Mouse (Mus musculus): ENCODE measurements at regions not wholly inside any gene's neighbourhood (a gene's known extent, or its start where the extent isn't known, plus 50 kb on each side); places are given as distances from the start of the nearest gene placed in this dataset.

DNA sequence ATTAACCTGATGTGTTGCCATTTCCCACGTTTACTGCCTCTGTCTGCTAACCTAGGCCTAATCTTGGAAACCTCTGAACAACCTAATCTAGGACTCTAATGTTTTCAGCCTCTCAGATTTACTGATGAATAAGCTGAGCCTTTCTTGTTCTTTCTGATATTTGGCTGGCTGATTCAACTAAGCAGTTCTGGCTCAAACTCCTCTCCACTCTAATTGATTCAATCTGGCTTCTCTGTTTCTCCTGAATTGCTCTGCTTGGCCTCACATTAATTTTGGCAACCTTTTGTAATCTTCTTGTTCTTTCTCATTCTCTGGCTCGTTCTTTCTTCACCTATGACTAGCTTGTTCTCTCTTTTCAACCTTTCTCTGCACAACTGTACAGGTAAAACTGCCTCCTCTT lies 1561.2 kb upstream of the Zeb2 start:
- no peak for DNase-seq

DNA sequence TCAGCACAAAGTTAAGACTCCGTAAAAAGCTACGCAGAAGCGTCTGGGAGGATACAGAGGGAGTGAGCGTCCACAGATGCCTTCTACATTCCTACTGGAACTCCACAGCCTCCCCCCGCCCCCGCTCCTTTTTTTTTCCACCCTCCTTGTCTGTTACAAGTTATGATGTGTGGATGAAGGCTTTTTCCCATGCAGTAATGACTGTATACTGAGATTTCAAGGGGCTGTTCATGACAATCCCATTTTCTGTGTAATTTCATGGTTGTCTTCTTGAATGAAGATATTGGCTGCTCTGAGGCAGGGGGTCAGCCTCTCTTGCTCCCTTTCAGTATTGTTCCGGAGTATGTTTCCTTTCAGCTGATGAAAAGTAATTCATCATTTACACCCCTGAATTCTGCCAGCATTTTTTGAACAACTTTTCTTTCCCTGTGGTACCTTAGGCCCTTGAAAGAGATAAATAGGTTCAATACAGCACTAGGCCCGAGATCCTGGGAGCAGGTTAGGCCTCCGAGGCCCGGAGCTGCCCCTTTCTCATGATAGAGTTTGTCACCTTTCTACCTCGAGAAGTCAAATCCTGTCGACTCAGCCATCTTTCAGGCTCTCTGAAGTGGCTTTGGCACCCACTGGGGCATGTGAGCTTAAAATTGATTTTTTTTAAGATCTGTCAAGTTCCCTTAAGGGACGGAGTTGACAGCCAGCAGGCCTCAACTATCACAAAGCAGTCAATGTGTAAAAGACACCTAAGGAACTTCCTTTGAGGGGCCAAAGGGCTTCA lies 1552.5 kb upstream of the Zeb2 start:
- no peak for DNase-seq

DNA sequence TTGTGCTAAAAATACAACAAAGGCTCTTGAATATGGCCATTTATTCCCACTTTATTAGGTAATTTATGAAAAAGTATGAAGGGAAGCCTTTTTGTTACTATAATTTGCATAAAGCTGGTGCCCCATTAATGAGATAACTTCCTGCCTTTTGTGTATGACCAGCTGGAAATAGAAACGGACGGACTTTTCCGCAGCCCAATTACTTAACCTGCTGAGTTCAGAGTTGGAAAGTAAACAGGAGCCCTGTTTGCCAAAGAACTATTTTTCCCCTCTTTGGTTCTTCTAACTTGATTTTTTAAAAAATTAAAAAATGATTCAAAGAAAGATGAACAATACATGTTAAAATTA lies 1549.8 kb upstream of the Zeb2 start:
- DNase-seq: no peak

DNA sequence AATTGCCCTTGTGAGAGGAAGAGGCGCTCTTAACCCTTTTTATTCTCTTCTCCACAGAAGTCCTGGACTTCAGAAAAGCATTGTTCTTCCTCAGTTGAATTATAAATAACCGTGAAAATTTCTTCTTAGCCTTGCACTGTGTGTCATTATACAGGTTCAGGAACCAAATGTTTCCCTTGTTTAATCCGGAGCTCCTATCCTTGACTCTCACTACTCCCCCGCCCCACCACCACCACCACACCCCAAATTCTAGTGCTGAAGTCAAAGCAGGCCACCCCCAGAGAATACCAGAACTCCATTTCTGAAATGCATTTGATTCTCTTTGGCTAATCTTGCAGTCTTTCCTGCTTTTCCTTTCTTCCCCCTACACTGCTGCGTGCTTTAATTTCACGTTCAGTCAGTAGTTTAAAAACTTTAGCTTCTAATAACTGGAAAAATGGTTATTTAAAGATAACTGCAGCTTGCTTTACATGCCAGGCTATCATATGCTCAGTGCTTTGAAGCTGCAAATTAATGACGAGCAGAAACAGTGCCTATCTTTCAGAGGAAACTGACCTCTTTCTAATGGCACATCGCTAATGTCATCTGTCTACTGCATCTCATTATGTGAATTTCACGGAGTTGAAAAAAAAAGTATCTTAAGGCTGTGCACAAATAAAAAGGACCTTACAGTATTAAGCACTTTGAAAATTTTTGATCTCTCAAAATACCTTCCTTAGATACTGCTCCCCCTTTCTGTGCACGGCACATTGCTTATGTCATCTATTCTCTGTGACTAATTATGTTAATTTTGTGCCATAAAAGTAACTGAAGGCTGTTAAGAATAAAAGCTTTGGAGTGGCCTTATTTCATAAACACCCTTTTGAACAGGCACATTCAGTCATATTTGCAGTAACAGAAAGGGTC lies 1549.1 kb upstream of the Zeb2 start:
- DNase-seq: no peak

DNA sequence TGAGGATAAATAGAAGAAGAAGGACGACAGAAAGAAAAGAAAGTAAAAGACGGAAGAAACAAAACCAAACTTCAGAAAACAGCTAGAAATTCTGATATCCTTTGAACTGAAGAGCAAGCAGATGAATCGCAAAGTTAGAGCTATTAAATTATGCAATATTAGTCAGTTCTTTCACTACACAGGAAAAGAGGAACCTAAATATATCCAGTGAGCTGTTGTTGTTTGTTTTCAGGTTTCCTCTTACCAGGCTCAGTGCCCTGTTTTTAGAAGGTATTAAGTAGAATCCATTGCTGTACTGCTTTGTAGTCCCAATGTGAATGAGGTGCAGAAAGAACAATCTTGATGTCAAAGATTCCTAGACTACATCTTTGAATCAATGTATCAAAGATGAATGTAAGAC lies 1544.7 kb upstream of the Zeb2 start:
- DNase-seq: no peak

DNA sequence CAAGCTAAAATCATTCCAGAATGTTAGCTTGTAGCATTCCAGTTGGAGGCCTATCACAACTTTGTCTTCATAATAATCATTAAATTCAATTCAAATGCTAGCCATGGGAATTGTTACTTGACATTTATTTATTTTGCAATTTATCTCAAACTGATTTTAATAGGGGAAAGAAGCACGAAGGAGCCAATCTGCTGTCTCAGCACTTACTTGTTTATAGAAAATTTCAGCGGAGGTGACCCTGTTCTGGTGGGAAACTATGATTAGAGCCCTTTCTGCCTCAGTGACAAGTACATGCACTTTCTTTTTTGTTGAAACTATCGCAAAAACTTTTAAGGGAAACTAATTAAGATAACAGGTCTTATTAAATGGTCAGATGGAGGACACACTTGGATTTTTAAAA lies 1543.4 kb upstream of the Zeb2 start:
- no peak for DNase-seq

DNA sequence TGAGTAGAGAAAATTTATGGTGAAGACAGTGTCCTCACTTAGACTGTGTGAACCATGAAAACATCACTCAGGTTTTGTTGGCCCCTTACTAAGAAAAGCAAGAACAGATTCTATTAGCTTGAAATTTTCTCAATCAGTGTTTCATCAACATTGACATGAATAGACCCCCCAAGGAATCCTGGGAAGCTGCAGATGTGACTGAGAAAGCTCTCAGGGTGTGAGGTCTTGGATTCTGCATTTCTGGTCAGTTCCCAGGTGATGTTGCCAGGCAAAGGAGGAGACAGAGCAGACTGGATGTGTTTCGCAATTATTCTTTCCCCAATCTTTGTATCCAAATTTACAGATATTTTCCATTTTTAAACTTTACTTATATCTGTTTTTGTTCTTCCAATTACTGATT lies 1538.1 kb upstream of the Zeb2 start:
- DNase-seq: no peak

DNA sequence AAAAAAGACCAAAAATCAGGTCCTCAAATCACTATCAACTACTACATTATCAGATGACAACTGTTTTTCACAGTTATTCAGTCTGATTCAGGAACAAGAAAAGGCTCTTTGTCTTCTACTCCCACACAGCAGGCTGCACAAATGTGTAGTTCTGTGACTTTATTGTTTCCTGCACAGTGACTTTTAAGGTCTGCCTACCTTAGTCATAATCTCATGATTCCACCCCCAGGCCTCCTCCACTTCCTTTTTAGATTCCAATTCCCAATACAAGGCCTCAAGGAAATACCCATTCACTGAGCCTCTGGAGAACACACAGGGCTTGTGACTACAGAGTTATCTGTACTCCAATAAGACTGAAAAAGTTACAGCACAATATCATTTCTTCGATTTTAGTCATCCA lies 1535.4 kb upstream of the Zeb2 start:
- DNase-seq: no peak

DNA sequence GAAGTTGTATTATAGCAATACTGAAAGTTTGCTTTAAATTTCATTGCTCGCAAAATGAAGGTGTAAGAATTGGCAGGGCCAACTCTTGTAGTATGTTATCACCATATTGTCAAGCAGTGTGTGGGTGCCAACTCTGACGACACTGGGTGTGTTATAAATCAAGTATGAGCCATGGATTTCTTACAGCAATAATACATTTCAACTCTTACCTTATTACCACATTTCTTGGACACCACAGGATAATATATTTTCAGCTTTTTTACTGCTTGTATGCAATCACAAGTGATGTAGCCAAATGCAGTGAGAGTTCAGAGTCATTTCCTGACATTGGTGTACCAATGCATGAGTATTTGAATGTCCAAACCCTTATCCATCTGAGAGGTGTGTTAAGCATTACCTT lies 1529.2 kb upstream of the Zeb2 start:
- no peak for DNase-seq

DNA sequence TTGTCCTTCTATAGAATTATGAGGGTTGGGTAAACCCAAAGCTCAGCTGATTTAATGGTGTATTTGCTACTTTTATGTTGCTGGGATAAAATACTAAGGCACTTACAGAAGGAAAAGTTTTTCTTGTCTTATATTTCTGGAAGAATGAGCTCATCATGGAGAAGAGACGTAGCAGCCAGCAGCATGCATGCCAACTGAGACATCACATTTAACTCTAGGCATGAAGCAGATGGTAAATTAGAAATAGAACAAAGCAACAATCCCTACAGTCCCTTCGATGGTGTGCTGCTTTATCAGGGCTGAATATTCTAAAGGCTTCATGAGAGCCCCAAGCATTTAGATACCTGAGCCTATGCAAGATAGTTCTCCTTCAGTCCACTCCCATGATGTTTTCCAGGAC lies 1492.0 kb upstream of the Zeb2 start:
- DNase-seq: no peak

DNA sequence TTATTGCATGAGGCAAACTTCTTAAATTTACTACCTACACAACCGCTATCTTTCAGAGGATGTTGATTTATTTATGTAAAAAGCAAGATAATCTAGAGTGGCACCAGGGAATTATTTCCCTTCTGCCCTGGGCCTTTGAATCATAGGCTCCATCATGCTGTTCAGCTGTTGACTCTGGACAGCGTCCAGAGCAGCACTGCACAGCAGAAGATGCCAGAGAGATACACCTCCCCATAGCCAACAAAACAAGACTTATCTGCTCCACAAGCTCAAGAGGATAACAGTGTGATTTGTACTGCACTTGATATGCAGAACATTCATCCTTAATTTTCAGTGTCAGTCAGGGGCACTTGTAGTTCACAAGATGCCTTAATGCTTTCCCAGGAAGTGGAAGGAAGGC lies 1464.6 kb upstream of the Zeb2 start:
- DNase-seq: no peak

DNA sequence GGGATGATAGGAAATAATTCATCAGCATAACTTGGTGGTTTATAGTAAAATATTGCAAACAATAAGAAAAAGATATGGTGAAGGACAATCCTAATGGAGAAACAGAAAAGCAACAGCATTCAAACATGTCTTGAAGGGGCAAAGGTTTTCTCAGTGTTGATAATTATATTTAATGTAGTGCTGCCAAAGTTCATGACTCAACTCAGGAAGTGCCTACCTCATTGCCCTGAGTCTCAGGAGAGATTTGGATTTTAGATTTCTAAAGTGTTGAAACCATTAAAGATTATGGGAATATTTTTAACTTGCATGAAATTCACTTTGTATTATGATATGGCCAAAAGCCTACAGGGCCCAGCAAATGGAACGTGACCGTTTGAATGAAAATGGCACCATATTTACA lies 1453.2 kb upstream of the Zeb2 start:
- no peak for DNase-seq

DNA sequence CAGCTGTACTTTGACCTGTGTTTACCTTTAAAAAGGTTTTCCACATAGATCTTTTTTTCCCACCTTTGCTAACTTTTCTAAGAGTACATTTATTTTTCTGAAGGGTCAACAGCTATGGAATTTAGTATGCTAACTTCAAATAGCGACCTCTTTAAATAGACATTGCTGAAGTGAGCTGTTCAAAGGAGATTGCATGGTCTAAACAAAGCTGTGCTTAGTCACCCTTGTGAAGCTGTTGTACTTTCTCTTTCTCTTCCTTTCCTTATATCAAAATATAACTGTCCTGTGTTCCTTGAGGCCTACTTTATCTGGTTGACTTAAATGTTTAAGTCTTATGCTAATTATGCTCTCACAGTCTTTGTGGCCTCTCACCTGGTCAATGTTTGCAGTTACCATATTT lies 1416.2 kb upstream of the Zeb2 start:
- no peak for DNase-seq

DNA sequence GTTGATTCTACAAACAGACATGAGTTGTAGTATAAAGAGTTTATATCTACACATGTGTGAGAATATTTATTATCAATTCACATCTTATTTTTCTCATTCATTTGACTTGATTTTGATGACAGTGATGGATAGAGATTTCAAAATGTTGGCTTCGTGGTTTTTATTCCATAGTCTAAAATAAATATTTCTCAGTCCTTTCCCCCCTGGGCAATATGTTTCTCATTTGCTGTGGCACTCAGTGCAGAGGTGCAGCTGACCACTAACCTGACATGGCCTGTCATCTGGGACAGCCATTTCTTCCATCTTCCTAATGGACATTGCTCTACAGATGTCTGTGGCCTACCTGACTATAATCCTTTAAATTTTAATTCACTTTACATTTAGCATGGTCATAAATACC lies 1413.5 kb upstream of the Zeb2 start:
- no peak for DNase-seq

DNA sequence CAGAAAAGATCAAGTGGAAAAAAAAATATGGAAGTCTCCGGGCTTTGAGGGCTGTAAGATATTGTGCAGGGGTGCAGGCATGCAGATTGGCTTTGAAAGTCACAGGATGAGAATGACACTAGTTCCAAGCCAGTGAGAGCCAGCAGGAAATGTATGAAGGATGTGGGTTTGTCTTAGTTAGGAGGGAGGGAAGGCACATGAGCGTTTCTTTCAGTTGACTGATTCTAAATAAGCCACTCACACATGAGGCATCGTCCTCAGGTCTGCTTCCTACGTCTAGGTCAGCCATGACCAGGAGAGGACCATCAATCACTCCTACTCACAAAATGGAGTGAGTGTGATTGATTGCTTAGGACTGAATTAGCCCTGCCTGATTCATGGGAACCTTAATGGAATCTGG lies 1408.0 kb upstream of the Zeb2 start:
- DNase-seq: no peak

DNA sequence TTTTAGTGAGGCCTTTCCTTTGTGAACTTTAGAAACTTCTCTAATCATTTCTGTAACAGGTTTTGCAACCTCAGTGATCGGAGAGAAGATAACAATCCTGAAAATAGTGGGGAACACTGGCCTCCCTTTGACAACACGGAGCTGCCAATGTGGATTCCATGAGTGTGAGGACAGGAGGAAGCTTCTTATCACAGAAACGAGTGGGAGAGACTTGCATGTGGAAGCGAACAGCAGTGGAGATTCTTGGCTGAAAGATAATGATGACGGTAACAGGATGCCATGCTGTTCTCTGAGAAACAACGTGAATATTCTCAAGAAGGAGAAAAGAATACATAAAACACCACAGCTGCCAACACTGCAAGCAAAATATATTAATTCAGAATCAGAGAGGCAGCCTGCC lies 1407.4 kb upstream of the Zeb2 start:
- DNase-seq: peak; percentile 6

DNA sequence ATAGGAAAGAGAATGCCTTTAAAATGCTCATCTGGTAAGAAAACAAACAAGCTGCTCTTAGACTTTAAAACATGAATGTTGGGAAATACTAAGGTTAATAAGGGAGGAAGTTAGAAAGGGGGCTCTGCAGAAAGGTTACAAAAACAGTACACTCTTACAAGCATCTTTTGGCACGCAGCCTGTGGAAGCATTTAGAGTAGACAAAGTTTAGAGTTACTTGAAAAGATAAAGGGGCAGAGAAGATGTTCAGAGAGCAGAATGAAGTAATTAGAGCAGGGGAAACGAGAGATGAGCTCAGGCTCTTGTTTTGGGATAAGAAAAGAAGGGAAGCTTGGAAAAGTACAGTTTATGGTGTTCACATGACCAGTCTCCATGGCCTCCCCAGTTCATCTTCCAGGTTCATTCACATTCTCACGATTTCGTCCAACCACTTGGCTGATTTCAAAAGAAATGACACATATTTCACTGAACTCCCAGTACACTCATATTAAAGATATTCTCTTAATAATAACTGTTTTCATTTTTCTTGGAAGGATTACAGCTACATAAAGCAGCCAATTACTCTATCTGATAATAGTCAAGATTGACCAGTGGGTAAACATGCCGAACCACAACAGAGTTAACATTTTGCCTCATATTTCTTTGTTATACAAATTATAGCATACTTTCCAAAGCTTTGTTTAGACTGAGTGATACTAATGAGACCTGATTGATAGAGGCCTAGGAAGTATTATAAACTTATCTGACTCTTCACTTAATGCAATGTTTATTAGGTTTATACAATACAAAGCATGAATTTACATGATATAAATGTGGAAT lies 1404.2 kb upstream of the Zeb2 start:
- DNase-seq: peak; percentile 21

DNA sequence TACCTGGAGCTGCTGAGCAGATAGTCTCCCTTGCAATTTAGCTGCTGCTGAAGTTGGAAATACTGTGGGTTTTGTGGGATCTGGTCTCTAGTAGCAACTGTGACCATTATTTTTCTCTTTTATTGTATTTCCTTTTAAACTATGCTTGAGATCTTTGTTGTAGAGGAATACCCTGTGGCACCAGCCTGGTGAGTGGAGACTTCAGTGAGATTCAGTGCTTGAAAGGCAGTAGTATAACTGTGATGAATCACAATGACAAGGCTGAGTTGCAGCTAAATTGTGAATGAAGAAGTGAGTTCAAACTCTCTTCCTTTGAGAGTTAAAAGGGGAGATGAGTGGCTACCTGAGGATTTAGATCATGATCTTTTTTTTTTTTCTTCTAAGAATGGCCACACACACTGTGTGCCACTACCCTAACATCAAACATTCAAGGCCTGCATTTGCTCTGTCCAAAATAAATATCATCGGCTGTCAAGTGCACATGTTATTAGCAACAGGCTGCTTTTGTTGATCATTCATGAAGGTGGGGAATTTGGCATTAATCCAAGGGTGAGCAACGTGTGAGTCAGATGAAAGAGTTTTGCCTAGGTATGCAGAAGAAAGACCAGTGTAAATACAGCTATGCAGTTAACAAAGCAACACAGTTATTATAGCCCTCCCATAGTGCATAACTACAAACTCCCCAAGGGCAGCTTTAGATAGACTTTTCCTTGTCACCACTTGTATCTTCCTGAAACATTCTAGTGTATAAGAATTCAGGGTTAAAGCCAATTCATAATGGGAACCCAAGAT lies 1395.2 kb upstream of the Zeb2 start:
- DNase-seq: peak; percentile 9

DNA sequence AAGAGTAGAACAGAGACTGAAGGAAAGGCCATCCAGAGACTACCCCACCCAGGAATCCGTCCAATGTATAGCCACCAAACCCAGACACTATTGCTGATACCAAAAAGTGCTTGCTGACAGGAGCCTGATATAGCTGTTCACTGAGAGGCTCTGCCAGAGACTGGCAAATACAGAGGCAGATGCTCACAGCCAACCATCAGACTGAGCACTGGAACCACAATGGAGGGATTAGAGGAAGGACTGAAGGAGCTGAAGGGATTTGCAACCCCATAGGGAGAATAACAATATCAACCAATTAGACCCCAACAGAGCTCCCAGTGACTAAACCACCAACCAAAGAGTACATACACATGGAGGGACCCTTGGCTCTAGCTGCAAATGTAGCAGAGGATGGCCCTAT lies 1389.8 kb upstream of the Zeb2 start:
- no peak for DNase-seq

DNA sequence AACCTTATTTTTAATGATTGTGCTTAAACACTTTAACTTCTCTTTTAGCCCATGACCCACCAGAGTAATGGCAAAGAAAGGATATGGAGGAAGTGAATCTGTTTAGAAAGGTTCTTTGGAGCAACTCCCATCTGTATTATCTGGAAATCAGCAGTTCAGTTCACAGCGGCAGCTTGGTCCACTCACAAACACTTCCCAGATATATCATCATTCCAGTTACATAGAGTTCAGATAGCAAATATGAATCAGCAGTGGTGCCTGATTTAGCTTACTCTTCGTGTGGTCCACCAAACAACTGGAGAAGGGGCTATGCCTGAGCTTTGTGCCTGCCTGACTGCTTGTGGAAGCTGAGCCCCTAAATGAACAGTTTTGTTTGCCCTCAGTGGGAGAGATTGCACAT lies 1385.9 kb upstream of the Zeb2 start:
- DNase-seq: no peak

DNA sequence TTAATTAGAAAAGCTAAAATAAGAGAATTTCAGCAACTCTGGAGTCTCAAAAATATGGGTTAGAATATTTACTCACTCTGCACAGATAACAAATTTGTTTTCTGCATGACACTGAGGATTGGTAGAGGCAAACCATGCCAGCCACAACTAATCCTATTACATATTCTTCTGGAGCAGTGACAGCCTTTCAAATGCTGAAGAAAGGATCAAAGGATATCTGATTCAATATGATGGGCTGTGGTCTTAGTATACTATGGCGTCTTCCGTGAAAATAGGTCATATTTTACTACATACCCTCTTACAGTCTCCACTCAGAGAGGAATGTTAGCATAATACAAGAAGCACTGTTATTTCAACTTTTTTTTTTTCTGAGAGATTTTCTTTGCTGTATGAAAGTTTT lies 1375.1 kb upstream of the Zeb2 start:
- DNase-seq: no peak

DNA sequence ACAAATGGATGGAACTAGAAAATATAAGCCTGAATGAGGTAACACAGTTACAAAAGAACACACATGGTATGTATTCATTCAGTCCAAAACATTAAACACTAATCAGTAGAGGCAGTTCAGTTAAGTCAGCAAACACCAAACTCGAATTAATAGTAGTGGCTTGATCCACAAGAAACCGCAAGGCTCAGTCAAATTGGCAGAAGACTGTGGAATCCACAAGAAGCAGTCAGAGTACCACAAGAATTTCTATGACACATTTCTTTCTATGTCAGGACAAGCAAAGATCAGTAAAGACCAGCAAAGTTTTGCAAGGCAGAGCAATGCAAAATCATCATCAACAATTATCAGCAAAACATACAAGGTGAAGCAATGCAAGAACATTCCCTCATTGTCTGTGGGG lies 1373.9 kb upstream of the Zeb2 start:
- DNase-seq: no peak
